Mouse (Mus musculus) spleen, adult 2 months (tissue): ENCODE data around the gene Dexi.

Source experiments
- CTCF ChIP-seq: fragments of 200-500 bp; IDR thresholded peaks from 2 replicates; pipeline ENCODE4 v1.5.1; 2011; ENCODE audit warnings: mild to moderate bottlenecking, inconsistent platforms; ENCODE audit not compliant: insufficient read depth, insufficient read length, insufficient replicate concordance; ENCODE audit errors: extremely low read depth
- POLR2A ChIP-seq: fragments of 200-500 bp; IDR thresholded peaks from 2 replicates; pipeline ENCODE4 v1.6.1; 2011; ENCODE audit warnings: low read depth, low read length, inconsistent platforms

- no peak for TF ChIP-seq POLR2A
- TF ChIP-seq CTCF, result no peak
Measured at GRCm38 (mm10) chr16:10467391-10468107, 75.3 kb downstream of the Dexi start.
